Mouse (Mus musculus) stomach, adult 2 months (tissue): ENCODE results near the gene Rpusd3. TPM values are rescaled to one million over a fixed set of nuclear protein-coding genes. Genes with fewer than 3 reads are reported as not detected.

Experiments
- polyA plus RNA-seq: library from polyadenylated mRNA; depleted of rRNA; stranded (reverse); fragments of >200 nt; gene quantifications from 2 replicates; pipeline ENCODE4 v1.2.3, GENCODE M21; 2012; rRNA removed

Gene Rpusd3
- polyA plus RNA-seq = 27.0 and 55.6 TPM in 2 replicates

GRCm38 (mm10) chr6:113419199-113419587 lies at the start of gene Rpusd3:
Gene Rpusd3 (minus strand): TSS chr6:113419340.

GRCm38 (mm10) chr6:113457952-113458534 lies 38.9 kb upstream of the Rpusd3 start, which contains the start of gene Il17re:
Gene Il17re (plus strand): TSS chr6:113458484.

GRCm38 (mm10) chr6:113442442-113443090 lies 23.4 kb upstream of the Rpusd3 start, which contains the start of gene Jagn1:
Gene Jagn1 (plus strand): TSS chr6:113442569.

GRCm38 (mm10) chr6:113435664-113436205 lies 16.6 kb upstream of the Rpusd3 start, which contains the start of gene Cidec:
Gene Cidec (minus strand): TSS chr6:113435760.

GRCm38 (mm10) chr6:113388960-113389359 lies 30.2 kb downstream of the Rpusd3 start, which contains the start of gene Ttll3:
Gene Ttll3 (plus strand): TSS chr6:113389260.

GRCm38 (mm10) chr6:113377496-113378385 lies 41.4 kb downstream of the Rpusd3 start, which contains the start of the genes Tada3 and Arpc4:
Gene Tada3 (minus strand): TSS chr6:113377883.
Gene Arpc4 (plus strand): TSS chr6:113378115.

Other genes starting within 250 kb of the Rpusd3 start
- gene Lhfpl4, start 224.0 kb downstream of the Rpusd3 start, polyA plus RNA-seq = 0.51 and 0.62 TPM in 2 replicates
- gene Mtmr14, start 181.5 kb downstream of the Rpusd3 start, polyA plus RNA-seq = 31.6 and 32.2 TPM in 2 replicates
- not detected in 2 replicates for gene Cpne9, start 137.0 kb downstream of the Rpusd3 start, polyA plus RNA-seq
- gene Brpf1, start 112.2 kb downstream of the Rpusd3 start, polyA plus RNA-seq = 5.8 and 7.2 TPM in 2 replicates
- 5.8 and 6.4 TPM in 2 replicates for gene Ogg1, start 92.4 kb downstream of the Rpusd3 start, polyA plus RNA-seq
- gene Camk1, start 75.4 kb downstream of the Rpusd3 start, polyA plus RNA-seq = 22.2 and 23.6 TPM in 2 replicates
- gene Tada3, start 41.5 kb downstream of the Rpusd3 start, polyA plus RNA-seq = 8.7 and 11.1 TPM in 2 replicates
- 41.2 and 47.5 TPM in 2 replicates for gene Arpc4, start 41.2 kb downstream of the Rpusd3 start, polyA plus RNA-seq
- gene Ttll3, start 30.1 kb downstream of the Rpusd3 start, polyA plus RNA-seq = 5.5 and 6.9 TPM in 2 replicates
- gene Cidec, start 16.4 kb upstream of the Rpusd3 start, polyA plus RNA-seq = 36.8 and 48.6 TPM in 2 replicates
- gene Jagn1, start 23.2 kb upstream of the Rpusd3 start, polyA plus RNA-seq = 31.7 and 33.8 TPM in 2 replicates
- gene Il17re, start 39.1 kb upstream of the Rpusd3 start, polyA plus RNA-seq = 44.5 and 106 TPM in 2 replicates
- gene Il17rc, start 52.1 kb upstream of the Rpusd3 start, polyA plus RNA-seq = 212 and 257 TPM in 2 replicates
- gene Creld1, start 64.0 kb upstream of the Rpusd3 start, polyA plus RNA-seq = 6.5 and 8.5 TPM in 2 replicates
- 0.10 TPM in 1 of 2 replicates, not detected in the other for gene Prrt3, start 82.6 kb upstream of the Rpusd3 start, polyA plus RNA-seq
- gene Emc3, start 112.3 kb upstream of the Rpusd3 start, polyA plus RNA-seq = 12.8 and 13.2 TPM in 2 replicates
- gene Fancd2, start 112.3 kb upstream of the Rpusd3 start, polyA plus RNA-seq = 0.50 and 0.67 TPM in 2 replicates
- not detected in 2 replicates for gene Fancd2os, start 181.4 kb upstream of the Rpusd3 start, polyA plus RNA-seq
- gene Brk1, start 185.4 kb upstream of the Rpusd3 start, polyA plus RNA-seq = 58.4 and 60.6 TPM in 2 replicates
- gene Vhl, start 204.6 kb upstream of the Rpusd3 start, polyA plus RNA-seq = 5.0 and 5.8 TPM in 2 replicates
- gene Irak2, start 219.1 kb upstream of the Rpusd3 start, polyA plus RNA-seq = 13.4 and 15.3 TPM in 2 replicates